Mouse (Mus musculus): ENCODE measurements around the gene Slc35b2. TPM values are rescaled to one million over a fixed set of nuclear protein-coding genes. Genes with fewer than 3 reads are reported as not detected.

The Slc35b2 gene
- total and polyA plus RNA-seq, 2 experiments from 2014 or later = 90.3 to 139 TPM

GRCm38 (mm10) chr17:45612008-45612407 is 48.3 kb downstream of the Slc35b2 start:
- no peaks in the 10 kb centered on the region for H3K9me3 ChIP-seq (ENCODE audit: low read length)
- no peak for DNase-seq (ENCODE audit: low spot score)
- TF ChIP-seq CTCF (IDR thresholded peaks at IDR 0.05; ENCODE audit: low read depth) = no peak
- no peaks in the 10 kb centered on the region for H3K27me3 ChIP-seq (ENCODE audit: insufficient read depth, low read length)
- H3K4me1 ChIP-seq (ENCODE audit: insufficient read depth, low read length) = no peaks in the 10 kb centered on the region
- 80% methylated on average over 8 of the region's 8 CpGs for WGBS
- H3K27ac ChIP-seq = no peak overlapping the region
- ATAC-seq = no peak
- no peak overlapping the region for H3K4me2 ChIP-seq (ENCODE audit: low read depth, low read length)
- no peak overlapping the region for H3K9ac ChIP-seq (replicated peaks; ENCODE audit: low read length)
- no peak overlapping the region for H3K4me3 ChIP-seq (ENCODE audit: low read length)
- H3K36me3 ChIP-seq (ENCODE audit: insufficient read depth, low read length) = no peaks in the 10 kb centered on the region

GRCm38 (mm10) chr17:45612921-45613320 is 49.2 kb downstream of the Slc35b2 start:
- DNase-seq (ENCODE audit: low spot score) (no peak), ATAC-seq (no peak)
- no peak overlapping the region for H3K4me3 ChIP-seq (ENCODE audit: low read length)
- H3K4me1 ChIP-seq (ENCODE audit: insufficient read depth, low read length) = no peaks in the 10 kb centered on the region
- 91% methylated on average over 7 of the region's 7 CpGs for WGBS
- H3K36me3 ChIP-seq (ENCODE audit: insufficient read depth, low read length) = no peaks in the 10 kb centered on the region
- H3K27ac ChIP-seq = no peak overlapping the region
- no peaks in the 10 kb centered on the region for H3K9me3 ChIP-seq (ENCODE audit: low read length)
- no peak overlapping the region for H3K9ac ChIP-seq (replicated peaks; ENCODE audit: low read length)
- TF ChIP-seq CTCF (IDR thresholded peaks at IDR 0.05; ENCODE audit: low read depth) = no peak
- H3K4me2 ChIP-seq (ENCODE audit: low read depth, low read length) = no peak overlapping the region
- H3K27me3 ChIP-seq (ENCODE audit: insufficient read depth, low read length) = no peaks in the 10 kb centered on the region

- Histone ChIP-seq H3K9me3 (ENCODE audit: low read length) (no peaks in the 10 kb centered on the region), H3K4me2 (ENCODE audit: low read depth, low read length) (no peak overlapping the region), H3K4me3 (ENCODE audit: low read length) (no peak overlapping the region), H3K4me1 (ENCODE audit: insufficient read depth, low read length) (0 out of 2 replicates have a peak, but pooled peaks cover 2% of the 10 kb centered on the region), H3K27ac (no peak overlapping the region), H3K9ac (replicated peaks; ENCODE audit: low read length) (no peak overlapping the region), H3K36me3 (ENCODE audit: insufficient read depth, low read length) (no peaks in the 10 kb centered on the region), H3K27me3 (ENCODE audit: insufficient read depth, low read length) (no peaks in the 10 kb centered on the region)
- DNase-seq (ENCODE audit: low spot score) (no peak), ATAC-seq (no peak)
- 57% methylated on average over 4 of the region's 4 CpGs for WGBS
- TF ChIP-seq CTCF (IDR thresholded peaks at IDR 0.05; ENCODE audit: low read depth) = no peak
These were observed 52.5 kb downstream of the Slc35b2 start for GRCm38 (mm10) chr17:45616046-45616650.

- H3K27ac ChIP-seq = no peak overlapping the region
- H3K27me3 ChIP-seq (ENCODE audit: insufficient read depth, low read length) = no peaks in the 10 kb centered on the region
- 0 out of 2 replicates have a peak, but pooled peaks cover 2% of the 10 kb centered on the region for H3K4me1 ChIP-seq (ENCODE audit: insufficient read depth, low read length)
- 81% methylated on average over 3 of the region's 3 CpGs for WGBS
- no peak overlapping the region for H3K4me2 ChIP-seq (ENCODE audit: low read depth, low read length)
- H3K9me3 ChIP-seq (ENCODE audit: low read length) = no peaks in the 10 kb centered on the region
- TF ChIP-seq CTCF (IDR thresholded peaks at IDR 0.05; ENCODE audit: low read depth) = no peak
- DNase-seq (ENCODE audit: low spot score) (no peak), ATAC-seq (no peak)
- H3K4me3 ChIP-seq (ENCODE audit: low read length) = no peak overlapping the region
- H3K9ac ChIP-seq (replicated peaks; ENCODE audit: low read length) = no peak overlapping the region
- no peaks in the 10 kb centered on the region for H3K36me3 ChIP-seq (ENCODE audit: insufficient read depth, low read length)
These were observed 53.0 kb downstream of the Slc35b2 start for GRCm38 (mm10) chr17:45616679-45617078.

Other genes starting within 250 kb of the Slc35b2 start
- gene Cdc5l, start 130.1 kb upstream of the Slc35b2 start, total RNA-seq (2014; rRNA removed) = 21.5 and 38.1 TPM in 2 replicates
- 54.2 and 57.7 TPM in 2 replicates for gene Cdc5l, start 130.1 kb upstream of the Slc35b2 start, polyA plus RNA-seq (2015; fragmentation: Nextera tagmentation; extraction: Ambion mirVana)
- gene Spats1, start 88.5 kb upstream of the Slc35b2 start, total RNA-seq (2014; rRNA removed) = 0.29 and 4.2 TPM in 2 replicates
- 2.9 and 3.5 TPM in 2 replicates for gene Spats1, start 88.5 kb upstream of the Slc35b2 start, polyA plus RNA-seq (2015; fragmentation: Nextera tagmentation; extraction: Ambion mirVana)
- 28.5 and 34.5 TPM in 2 replicates for gene Aars2, start 57.0 kb upstream of the Slc35b2 start, total RNA-seq (2014; rRNA removed)
- gene Aars2, start 57.0 kb upstream of the Slc35b2 start, polyA plus RNA-seq (2015; fragmentation: Nextera tagmentation; extraction: Ambion mirVana) = 14.2 and 15.7 TPM in 2 replicates
- 0.58 and 1.5 TPM in 2 replicates for gene Tcte1, start 40.4 kb upstream of the Slc35b2 start, total RNA-seq (2014; rRNA removed)
- gene Tcte1, start 40.4 kb upstream of the Slc35b2 start, polyA plus RNA-seq (2015; fragmentation: Nextera tagmentation; extraction: Ambion mirVana) = 3.9 and 4.3 TPM in 2 replicates
- gene Tmem151b, start 14.2 kb upstream of the Slc35b2 start, total RNA-seq (2014; rRNA removed) = 107 and 114 TPM in 2 replicates
- 29.5 and 29.8 TPM in 2 replicates for gene Tmem151b, start 14.2 kb upstream of the Slc35b2 start, polyA plus RNA-seq (2015; fragmentation: Nextera tagmentation; extraction: Ambion mirVana)
- gene Nfkbie, start 8.2 kb upstream of the Slc35b2 start, total RNA-seq (2014; rRNA removed) = 7.7 and 9.2 TPM in 2 replicates
- 5.2 and 6.0 TPM in 2 replicates for gene Nfkbie, start 8.2 kb upstream of the Slc35b2 start, polyA plus RNA-seq (2015; fragmentation: Nextera tagmentation; extraction: Ambion mirVana)
- gene Hsp90ab1, start 9.4 kb downstream of the Slc35b2 start, total RNA-seq (2014; rRNA removed) = 982 and 1,365 TPM in 2 replicates
- 1,472 and 1,504 TPM in 2 replicates for gene Hsp90ab1, start 9.4 kb downstream of the Slc35b2 start, polyA plus RNA-seq (2015; fragmentation: Nextera tagmentation; extraction: Ambion mirVana)
- 170 and 354 TPM in 2 replicates for gene Slc29a1, start 35.7 kb downstream of the Slc35b2 start, total RNA-seq (2014; rRNA removed)
- 60.6 and 77.6 TPM in 2 replicates for gene Slc29a1, start 35.7 kb downstream of the Slc35b2 start, polyA plus RNA-seq (2015; fragmentation: Nextera tagmentation; extraction: Ambion mirVana)
- gene Mymx, start 38.2 kb downstream of the Slc35b2 start, total RNA-seq (2014; rRNA removed) = not detected in 2 replicates
- gene Mymx, start 38.2 kb downstream of the Slc35b2 start, polyA plus RNA-seq (2015; fragmentation: Nextera tagmentation; extraction: Ambion mirVana) = not detected in 2 replicates
- gene Capn11, start 95.5 kb downstream of the Slc35b2 start, total RNA-seq (2014; rRNA removed) = 0.42 and 1.8 TPM in 2 replicates
- 0.14 and 2.0 TPM in 2 replicates for gene Capn11, start 95.5 kb downstream of the Slc35b2 start, polyA plus RNA-seq (2015; fragmentation: Nextera tagmentation; extraction: Ambion mirVana)
- gene Mrpl14, start 122.4 kb downstream of the Slc35b2 start, total RNA-seq (2014; rRNA removed) = 41.3 and 58.7 TPM in 2 replicates
- gene Mrpl14, start 122.4 kb downstream of the Slc35b2 start, polyA plus RNA-seq (2015; fragmentation: Nextera tagmentation; extraction: Ambion mirVana) = 117 and 119 TPM in 2 replicates
- gene Tmem63b, start 123.0 kb downstream of the Slc35b2 start, total RNA-seq (2014; rRNA removed) = 241 and 252 TPM in 2 replicates
- gene Tmem63b, start 123.0 kb downstream of the Slc35b2 start, polyA plus RNA-seq (2015; fragmentation: Nextera tagmentation; extraction: Ambion mirVana) = 123 and 139 TPM in 2 replicates
- gene 1600014C23Rik, start 170.0 kb downstream of the Slc35b2 start, total RNA-seq (2014; rRNA removed) = not detected in 2 replicates
- 0.51 and 0.64 TPM in 2 replicates for gene 1600014C23Rik, start 170.0 kb downstream of the Slc35b2 start, polyA plus RNA-seq (2015; fragmentation: Nextera tagmentation; extraction: Ambion mirVana)